Mouse (Mus musculus) MEL (cell line): ENCODE measurements around the gene Rgmb. TPM values are rescaled to one million over a fixed set of nuclear protein-coding genes. Genes with fewer than 3 reads are reported as not detected.

Experiments used
- DNase-seq: peaks from one replicate; pipeline ENCODE4 v3.0.0; 2011; ENCODE audit warnings: low read depth, low spot score
- H3K27ac ChIP-seq: 2 replicates; pipeline ENCODE4 v1.5.1; 2012; ENCODE audit warnings: low read depth, mild to moderate bottlenecking, control low read depth, low read length, moderate library complexity; ENCODE audit not compliant: control insufficient read depth
- H3K27me3 ChIP-seq, 2 experiments: fragments of 150-350 bp in 1 of 2; sonication (generic) in 1 of 2; 2 replicates each; pipeline ENCODE4 v1.6.1; 2012; ENCODE audit warnings: low read length in 2 of 2, mild to moderate bottlenecking in 2 of 2, improper control_type of control experiment in 1 of 2, moderate library complexity in 1 of 2; ENCODE audit not compliant: insufficient read depth in 2 of 2, control insufficient read depth in 1 of 2
- H3K36me3 ChIP-seq, 2 experiments: 2 replicates each; pipeline ENCODE4 v1.6.1; 2012 to 2014; ENCODE audit warnings: low read length in 2 of 2, improper control_type of control experiment in 1 of 2, inconsistent platforms in 1 of 2, mild to moderate bottlenecking in 1 of 2; ENCODE audit not compliant: insufficient read depth in 2 of 2, control insufficient read depth in 1 of 2
- H3K4me1 ChIP-seq, 2 experiments: fragments of 150-350 bp in 1 of 2; sonication (generic) in 1 of 2; 2 replicates each; pipeline ENCODE4 v1.6.1; 2012; ENCODE audit warnings: low read length in 2 of 2, improper control_type of control experiment in 1 of 2, mild to moderate bottlenecking in 1 of 2; ENCODE audit not compliant: insufficient read depth in 2 of 2, control insufficient read depth in 1 of 2
- H3K4me3 ChIP-seq, 2 experiments: fragments of 150-350 bp in 1 of 2; sonication (generic) in 1 of 2; 2 replicates each; pipeline ENCODE4 v1.5.1; 2012; ENCODE audit warnings: low read depth in 2 of 2, low read length in 2 of 2, mild to moderate bottlenecking in 2 of 2, moderate library complexity in 2 of 2, control low read depth in 1 of 2, improper control_type of control experiment in 1 of 2; ENCODE audit not compliant: control insufficient read depth in 1 of 2, insufficient read depth in 1 of 2
- H3K79me2 ChIP-seq: 2 replicates; pipeline ENCODE4 v1.6.1; 2012; ENCODE audit warnings: mild to moderate bottlenecking, low read length, moderate library complexity; ENCODE audit not compliant: control insufficient read depth, poor library complexity, insufficient read depth
- H3K9ac ChIP-seq: 2 replicates; pipeline ENCODE4 v1.6.1; 2012; ENCODE audit warnings: low read depth, mild to moderate bottlenecking, control low read depth, low read length, moderate library complexity; ENCODE audit not compliant: control insufficient read depth, poor library complexity, severe bottlenecking
- H3K9me3 ChIP-seq: fragments of 150-350 bp; sonication (generic); replicated peaks from 2 replicates; pipeline ENCODE4 v1.6.1; 2012; ENCODE audit warnings: mild to moderate bottlenecking, low read length, improper control_type of control experiment, moderate library complexity; ENCODE audit not compliant: insufficient read depth
- CHD1 ChIP-seq: IDR thresholded peaks from 2 replicates; pipeline ENCODE4 v1.6.1; 2012; ENCODE audit warnings: low read depth, mild to moderate bottlenecking, inconsistent platforms, low read length, improper control_type of control experiment
- CHD2 ChIP-seq: IDR thresholded peaks from 2 replicates; pipeline ENCODE4 v1.6.1; 2011; ENCODE audit warnings: low read length, improper control_type of control experiment
- CTCF ChIP-seq, 3 experiments: IDR thresholded peaks in 2 of 3; conservative IDR thresholded peaks in 1 of 3; 2 replicates each; pipeline ENCODE4 v1.5.1; 2011 to 2012; ENCODE audit warnings: low read length in 3 of 3, low read depth in 2 of 3, mild to moderate bottlenecking in 2 of 3, improper control_type of control experiment in 1 of 3, inconsistent platforms in 1 of 3, mixed read lengths in 1 of 3, moderate library complexity in 1 of 3; ENCODE audit not compliant: control insufficient read depth in 1 of 3, insufficient read depth in 1 of 3, poor library complexity in 1 of 3, severe bottlenecking in 1 of 3
- E2F4 ChIP-seq: IDR thresholded peaks from 2 replicates; pipeline ENCODE4 v1.6.1; 2011; ENCODE audit warnings: low read depth, low read length, improper control_type of control experiment, borderline replicate concordance
- HCFC1 ChIP-seq: IDR thresholded peaks from 2 replicates; pipeline ENCODE4 v1.6.1; 2012; ENCODE audit warnings: low read depth, mild to moderate bottlenecking, inconsistent platforms, low read length, improper control_type of control experiment, moderate library complexity
- JUND ChIP-seq: IDR thresholded peaks from 2 replicates; pipeline ENCODE4 v1.6.1; 2011; ENCODE audit warnings: low read depth, mild to moderate bottlenecking, improper control_type of control experiment, low read length
- KAT2A ChIP-seq: conservative IDR thresholded peaks from 2 replicates; pipeline ENCODE4 v1.6.1; 2012; ENCODE audit warnings: low read depth, low read length, improper control_type of control experiment, inconsistent platforms
- MAFK ChIP-seq: IDR thresholded peaks from 2 replicates; pipeline ENCODE4 v1.6.1; 2011; ENCODE audit warnings: low read depth, mild to moderate bottlenecking, low read length, improper control_type of control experiment, borderline replicate concordance
- MAX ChIP-seq: IDR thresholded peaks from 2 replicates; pipeline ENCODE4 v1.6.1; 2011; ENCODE audit warnings: low read length, improper control_type of control experiment
- MAZ ChIP-seq: IDR thresholded peaks from 2 replicates; pipeline ENCODE4 v1.6.1; 2012; ENCODE audit warnings: low read depth, mild to moderate bottlenecking, inconsistent platforms, low read length, improper control_type of control experiment
- MEF2A ChIP-seq: IDR thresholded peaks from 2 replicates; pipeline ENCODE4 v1.6.1; 2014; ENCODE audit warnings: low read depth, mild to moderate bottlenecking, inconsistent platforms, low read length, improper control_type of control experiment; ENCODE audit not compliant: poor library complexity, insufficient replicate concordance, severe bottlenecking; ENCODE audit errors: extremely low read depth
- MYC ChIP-seq: IDR thresholded peaks from 2 replicates; pipeline ENCODE4 v1.6.1; 2011; ENCODE audit warnings: low read depth, mild to moderate bottlenecking, low read length, improper control_type of control experiment, moderate library complexity
- POLR2A ChIP-seq, 2 experiments: IDR thresholded peaks; 2 replicates each; pipeline ENCODE4 v1.6.1; 2011 to 2012; ENCODE audit warnings: low read length in 2 of 2, mild to moderate bottlenecking in 2 of 2, control low read depth in 1 of 2, improper control_type of control experiment in 1 of 2, low read depth in 1 of 2, moderate library complexity in 1 of 2; ENCODE audit not compliant: control insufficient read depth in 1 of 2, insufficient read depth in 1 of 2, poor library complexity in 1 of 2
- POLR2AphosphoS2 ChIP-seq: IDR thresholded peaks from 2 replicates; pipeline ENCODE4 v1.6.1; 2011; ENCODE audit warnings: low read length, improper control_type of control experiment
- RAD21 ChIP-seq: IDR thresholded peaks from 2 replicates; pipeline ENCODE4 v1.6.1; 2011; ENCODE audit warnings: mild to moderate bottlenecking, low read depth, low read length, improper control_type of control experiment
- SIN3A ChIP-seq: IDR thresholded peaks from 2 replicates; pipeline ENCODE4 v1.6.1; 2012; ENCODE audit warnings: low read length, improper control_type of control experiment, inconsistent platforms
- SMC3 ChIP-seq: IDR thresholded peaks from 2 replicates; pipeline ENCODE4 v1.6.1; 2011; ENCODE audit warnings: low read depth, low read length, improper control_type of control experiment
- TAL1 ChIP-seq: IDR thresholded peaks from 2 replicates; pipeline ENCODE4 v1.6.1; 2012; ENCODE audit warnings: mild to moderate bottlenecking, inconsistent platforms, low read length, moderate library complexity, mixed read lengths
- TBP ChIP-seq: IDR thresholded peaks from 2 replicates; pipeline ENCODE4 v1.8.0; 2011; ENCODE audit warnings: low read depth, low read length, improper control_type of control experiment
- TCF12 ChIP-seq: IDR thresholded peaks from 2 replicates; pipeline ENCODE4 v1.6.1; 2014; ENCODE audit warnings: low read depth, mild to moderate bottlenecking, inconsistent platforms, low read length, improper control_type of control experiment, moderate library complexity
- ZC3H11A ChIP-seq: IDR thresholded peaks from 2 replicates; pipeline ENCODE4 v1.6.1; 2012; ENCODE audit warnings: low read depth, mild to moderate bottlenecking, inconsistent platforms, low read length, improper control_type of control experiment
- ZNF384 ChIP-seq: IDR thresholded peaks from 2 replicates; pipeline ENCODE4 v1.6.1; 2012; ENCODE audit warnings: low read depth, mild to moderate bottlenecking, inconsistent platforms, low read length, improper control_type of control experiment
- polyA plus RNA-seq, 2 experiments: library from polyadenylated mRNA; stranded (reverse) in 1 of 2; unstranded in 1 of 2; fragments of >175 nt in 1 of 2; fragments of >200 nt in 1 of 2; gene quantifications; 2 replicates each; pipeline versions ENCODE4 v1.2.1 to v1.2.4; 2012; ENCODE audit warnings: low replicate concordance in 2 of 2, low read depth in 1 of 2; ENCODE audit not compliant: insufficient read length in 2 of 2, insufficient read depth in 1 of 2, missing spikeins in 1 of 2
- total RNA-seq: library from RNA; depleted of rRNA; stranded (reverse); fragments of 300-350 nt; gene quantifications from 2 replicates; pipeline ENCODE4 v1.2.3, GENCODE M21; 2012

The Rgmb gene
- total and polyA plus RNA-seq, 3 experiments = not detected

DNA sequence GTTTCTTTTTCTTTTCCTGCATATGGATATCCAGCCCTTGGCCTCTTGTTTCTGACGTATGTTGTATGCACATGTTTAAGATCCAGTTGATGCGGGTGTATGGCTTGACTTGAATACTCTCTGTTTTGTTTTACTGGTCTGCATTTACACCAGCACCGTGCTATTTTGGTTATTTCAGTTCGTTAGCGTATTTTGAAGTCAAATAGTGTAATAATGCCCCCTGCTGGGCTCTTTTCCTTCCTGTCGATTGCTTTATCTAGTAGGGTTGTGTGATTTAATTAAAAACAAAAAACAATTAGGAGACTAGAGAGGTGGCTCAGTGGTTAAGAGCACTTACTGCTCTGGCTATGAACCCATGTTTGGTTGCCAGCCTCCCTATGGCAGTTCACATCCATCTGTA is 52.9 kb downstream of the Rgmb start:
- no peak overlapping the region for H3K27ac ChIP-seq
- no peaks in the 10 kb centered on the region for H3K79me2 ChIP-seq
- H3K9ac ChIP-seq = no peak overlapping the region
- no peak for TF ChIP-seq MYC
- TF ChIP-seq MEF2A = no peak
- TF ChIP-seq ZC3H11A = peak; percentile 33; the same call in 1 of the 2 replicates
- no peak for TF ChIP-seq TBP
- peak; percentile 29 for TF ChIP-seq RAD21
- TF ChIP-seq CTCF (IDR thresholded peaks at IDR 0.05 in 2 of 3, conservative IDR thresholded peaks at IDR 0.05 in 1 of 3; ENCODE audit: control insufficient read depth in 1 of 3, insufficient read depth in 1 of 3, low read depth in 2 of 3, low read length in 3 of 3, poor library complexity in 1 of 3, severe bottlenecking in 1 of 3) = peak in 1 of 3 experiments; percentile 33; a peak in 2 of 6 replicates
- peak; percentile 25 for TF ChIP-seq SMC3
- no peak for TF ChIP-seq MAZ
- no peak for TF ChIP-seq E2F4
- no peak overlapping the region for H3K4me3 ChIP-seq
- DNase-seq = no peak
- no peaks in the 10 kb centered on the region for H3K4me1 ChIP-seq
- H3K36me3 ChIP-seq = peaks cover 0 to 2% of the 10 kb centered on the region in 2 experiments; a peak in 2 of 4 replicates
- no peaks in the 10 kb centered on the region for H3K27me3 ChIP-seq
- no peaks in the 10 kb centered on the region for H3K9me3 ChIP-seq

DNA sequence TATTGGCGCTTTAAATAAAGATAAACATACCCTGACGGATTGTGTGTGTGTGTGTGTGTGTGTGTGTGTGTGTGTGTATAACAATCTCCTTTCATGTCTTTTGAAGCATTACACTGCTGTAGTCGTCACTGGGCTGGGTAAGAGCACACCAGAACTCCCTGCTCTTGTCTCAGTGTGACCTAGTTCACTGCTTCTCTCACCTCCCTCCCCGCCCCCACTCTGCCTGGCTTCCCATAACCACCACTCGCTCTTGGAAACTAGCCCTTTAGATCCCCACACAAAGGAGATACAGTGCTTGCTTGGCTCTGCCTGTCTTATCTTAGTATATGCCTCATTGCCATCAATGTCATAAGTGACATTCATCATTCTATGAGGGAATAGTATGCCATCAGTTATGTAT is 54.5 kb downstream of the Rgmb start:
- no peak for DNase-seq
- TF ChIP-seq POLR2AphosphoS2 = no peak
- no peak for TF ChIP-seq CHD1
- no peak for TF ChIP-seq MAX
- TF ChIP-seq E2F4 = no peak
- TF ChIP-seq KAT2A = no peak
- TF ChIP-seq MEF2A = no peak
- no peak for TF ChIP-seq SIN3A
- no peak for TF ChIP-seq HCFC1
- TF ChIP-seq ZC3H11A = no peak
- no peak for TF ChIP-seq POLR2A (IDR thresholded peaks at IDR 0.05; ENCODE audit: control insufficient read depth in 1 of 2, insufficient read depth in 1 of 2, low read depth in 1 of 2, low read length in 2 of 2, poor library complexity in 1 of 2)
- TF ChIP-seq TCF12 = no peak
- TF ChIP-seq MAFK = no peak
- no peak for TF ChIP-seq ZNF384
- TF ChIP-seq TAL1 = no peak
- TF ChIP-seq JUND = no peak
- TF ChIP-seq CHD2 = no peak
- no peak for TF ChIP-seq MYC
- TF ChIP-seq, all 39 proteins: peak for 0
- Histone ChIP-seq H3K9me3 (no peaks in the 10 kb centered on the region), H3K27ac (no peak overlapping the region), H3K4me1 (no peaks in the 10 kb centered on the region), H3K4me3 (no peak overlapping the region), H3K9ac (no peak overlapping the region), H3K79me2 (no peaks in the 10 kb centered on the region), H3K27me3 (no peaks in the 10 kb centered on the region), H3K36me3 (peaks cover 0 to 2% of the 10 kb centered on the region in 2 experiments; a peak in 2 of 4 replicates)
